ENCODE assay signal across 10 mouse cellular contexts in genomic region chr6:140465946-140466646, GRCm38 (mm10). TPM values are rescaled to one million over a fixed set of nuclear protein-coding genes. Genes with fewer than 3 reads are reported as not detected.
DNase-seq lines count a peak whose midpoint lies in the region; ATAC-seq and TF ChIP-seq lines count a peak whose summit lies in the region.
"Had no signal": no experiment of that assay in that cellular context is flagged by ENCODE, and none has a peak within 500 bp of the region (broad histone marks: within the 10 kb centered on the region; RNA-seq: fewer than 3 reads in every experiment).

No protein-coding gene starts in this region.

- H3K4me3 ChIP-seq in embryonic facial prominence, embryonic 14.5 days (ENCODE audit: low read depth, low read length), result no peak overlapping the region
- no peak overlapping the region for H3K4me3 ChIP-seq in embryonic facial prominence, embryonic 10.5 days
- H3K4me3 ChIP-seq in kidney, adult 2 months (ENCODE audit: insufficient read depth, low read depth, low read length), result no peak overlapping the region
- peak overlapping the region; percentile 71 for H3K4me3 ChIP-seq in megakaryocyte, embryonic 14.5 days (replicated peaks)
- H3K4me3 ChIP-seq in forebrain, embryonic 13.5 days, result no peak overlapping the region
- H3K4me3 ChIP-seq: embryonic facial prominence, embryonic 13.5 days; liver, embryonic 15.5 days had no signal

- no peak overlapping the region for H3K4me2 ChIP-seq in embryonic facial prominence, embryonic 14.5 days (ENCODE audit: low read depth, low read length)
- H3K4me2 ChIP-seq in forebrain, embryonic 13.5 days, result no peak overlapping the region
- H3K4me2 ChIP-seq: embryonic facial prominence, embryonic 13.5 days; liver, embryonic 15.5 days had no signal

- 81% methylated on average over 9 of the region's 9 CpGs for WGBS in embryonic facial prominence, embryonic 14.5 days
- 91% methylated on average over 9 of the region's 9 CpGs for WGBS in embryonic facial prominence, embryonic 10.5 days
- WGBS in kidney, adult 2 months, result 53% methylated on average over 9 of the region's 9 CpGs
- 83% methylated on average over 9 of the region's 9 CpGs for WGBS in forebrain, embryonic 13.5 days

- H3K27ac ChIP-seq in embryonic facial prominence, embryonic 14.5 days (replicated peaks; ENCODE audit: low read depth, low read length), result no peak overlapping the region
- no peak overlapping the region for H3K27ac ChIP-seq in embryonic facial prominence, embryonic 10.5 days (replicated peaks)
- H3K27ac ChIP-seq in kidney, adult 2 months (ENCODE audit: insufficient read depth, low read depth, low read length), result no peak overlapping the region
- no peak overlapping the region for H3K27ac ChIP-seq in forebrain, embryonic 13.5 days
- H3K27ac ChIP-seq: embryonic facial prominence, embryonic 13.5 days; liver, embryonic 15.5 days had no signal

- H3K9me3 ChIP-seq in embryonic facial prominence, embryonic 14.5 days (ENCODE audit: control insufficient read depth, low read length), result no peaks in the 10 kb centered on the region
- no peaks in the 10 kb centered on the region for H3K9me3 ChIP-seq in embryonic facial prominence, embryonic 10.5 days
- no peaks in the 10 kb centered on the region for H3K9me3 ChIP-seq in megakaryocyte, embryonic 14.5 days
- no peaks in the 10 kb centered on the region for H3K9me3 ChIP-seq in forebrain, embryonic 13.5 days (replicated peaks)
- H3K9me3 ChIP-seq: embryonic facial prominence, embryonic 13.5 days; liver, embryonic 15.5 days had no signal

- no peak for DNase-seq in embryonic facial prominence, embryonic 14.5 days (ENCODE audit: low spot score)
- no peak for DNase-seq in embryonic facial prominence, embryonic 10.5 days (ENCODE audit: low spot score)
- peak; percentile 43 for DNase-seq in R1 (ENCODE audit: low read depth, low spot score)
- DNase-seq in kidney, adult 2 months, result peak; percentile 32
- no peak for DNase-seq in cerebellum, adult 9-10 months
- no peak for DNase-seq in retina, embryonic 14.5 days (ENCODE audit: low spot score)

- H3K27me3 ChIP-seq in embryonic facial prominence, embryonic 14.5 days (replicated peaks; ENCODE audit: control insufficient read depth, insufficient read depth, low read length), result no peaks in the 10 kb centered on the region
- no peaks in the 10 kb centered on the region for H3K27me3 ChIP-seq in embryonic facial prominence, embryonic 10.5 days (replicated peaks; ENCODE audit: low read depth, poor library complexity, severe bottlenecking)
- H3K27me3 ChIP-seq in kidney, adult 2 months (replicated peaks; ENCODE audit: control insufficient read depth, insufficient read depth, low read length), result no peaks in the 10 kb centered on the region
- H3K27me3 ChIP-seq in megakaryocyte, embryonic 14.5 days (replicated peaks), result no peaks in the 10 kb centered on the region
- no peaks in the 10 kb centered on the region for H3K27me3 ChIP-seq in forebrain, embryonic 13.5 days
- H3K27me3 ChIP-seq: embryonic facial prominence, embryonic 13.5 days; liver, embryonic 15.5 days had no signal

- peak; percentile 24; the same call in 1 of the 2 replicates for ATAC-seq in embryonic facial prominence, embryonic 14.5 days (ENCODE audit: low read depth)
- no peak for ATAC-seq in forebrain, embryonic 13.5 days

- no peaks in the 10 kb centered on the region for H3K36me3 ChIP-seq in embryonic facial prominence, embryonic 14.5 days (ENCODE audit: control insufficient read depth, insufficient read depth, low read length)
- peaks cover 24% of the 10 kb centered on the region for H3K36me3 ChIP-seq in embryonic facial prominence, embryonic 10.5 days (replicated peaks)
- H3K36me3 ChIP-seq in kidney, adult 2 months (ENCODE audit: control insufficient read depth, insufficient read depth, low read length), result no peaks in the 10 kb centered on the region
- no peaks in the 10 kb centered on the region for H3K36me3 ChIP-seq in megakaryocyte, embryonic 14.5 days (replicated peaks; ENCODE audit: low read length)
- H3K36me3 ChIP-seq in forebrain, embryonic 13.5 days (ENCODE audit: poor library complexity, severe bottlenecking), result 0 out of 2 replicates have a peak, but pooled peaks cover 4% of the 10 kb centered on the region
- H3K36me3 ChIP-seq: liver, embryonic 15.5 days had no signal

- TF ChIP-seq CTCF in kidney, adult 2 months (conservative IDR thresholded peaks at IDR 0.05; ENCODE audit: insufficient read depth, insufficient read length, low read depth, low read length), result no peak; the same call in 1 of the 2 replicates

- TF ChIP-seq POLR2A in kidney, adult 2 months (IDR thresholded peaks at IDR 0.05; ENCODE audit: low read depth, low read length), result no peak

- no peak overlapping the region for H3K9ac ChIP-seq in embryonic facial prominence, embryonic 14.5 days (ENCODE audit: low read depth, low read length)
- H3K9ac ChIP-seq in forebrain, embryonic 13.5 days, result no peak overlapping the region
- H3K9ac ChIP-seq: embryonic facial prominence, embryonic 13.5 days; liver, embryonic 15.5 days had no signal

- no peaks in the 10 kb centered on the region for H3K4me1 ChIP-seq in embryonic facial prominence, embryonic 14.5 days (ENCODE audit: control insufficient read depth, insufficient read depth, low read length)
- no peaks in the 10 kb centered on the region for H3K4me1 ChIP-seq in embryonic facial prominence, embryonic 10.5 days
- peaks cover 13% of the 10 kb centered on the region for H3K4me1 ChIP-seq in kidney, adult 2 months (ENCODE audit: control insufficient read depth, insufficient read depth, low read length)
- peaks cover 12% of the 10 kb centered on the region for H3K4me1 ChIP-seq in megakaryocyte, embryonic 14.5 days
- H3K4me1 ChIP-seq in forebrain, embryonic 13.5 days, result no peaks in the 10 kb centered on the region
- H3K4me1 ChIP-seq: liver, embryonic 15.5 days had no signal

RNA-seq across cellular contexts. Expression of gene Plekha5, which starts 42.2 kb away (rescaled TPM):
- polyA plus RNA-seq in embryonic facial prominence, embryonic 14.5 days (2014; fragmentation: Nextera tagmentation; extraction: Ambion mirVana), result 43.8 and 45.0 TPM in 2 replicates
- 42.0 and 47.1 TPM in 2 replicates for polyA plus RNA-seq in embryonic facial prominence, embryonic 10.5 days (2016; fragmentation: Nextera tagmentation; extraction: Ambion mirVana)
- 20.1 and 21.4 TPM in 2 replicates for polyA plus RNA-seq in kidney, adult 2 months (2012; rRNA removed)
- polyA plus RNA-seq in megakaryocyte, embryonic 14.5 days (2012; ENCODE audit: insufficient read depth, low replicate concordance), result 1.9 and 2.2 TPM in 2 replicates
- 32.4 and 36.9 TPM in 2 replicates for polyA plus RNA-seq in forebrain, embryonic 13.5 days (2015; fragmentation: Nextera tagmentation; extraction: Ambion mirVana)

Comparison
In these comparisons a context has a peak if more than half of its experiments do, and no peak if none do; other contexts are left out.
1. DNase-seq: peak in R1 (single experiment) and kidney, adult 2 months (single experiment); none in embryonic facial prominence, embryonic 14.5 days (single experiment), embryonic facial prominence, embryonic 10.5 days (single experiment), cerebellum, adult 9-10 months (single experiment) and retina, embryonic 14.5 days (single experiment).